Mouse (Mus musculus): Measurements from ENCODE around the gene Tmem201. TPM values are rescaled to one million over a fixed set of nuclear protein-coding genes. Genes with fewer than 3 reads are reported as not detected.
A peak's percentile ranks its signal among the peaks of the same experiment; 100 is the strongest.

Gene Tmem201
- total and polyA plus RNA-seq, 3 experiments, result 85.9 to 107 (median 93.3) TPM

DNA sequence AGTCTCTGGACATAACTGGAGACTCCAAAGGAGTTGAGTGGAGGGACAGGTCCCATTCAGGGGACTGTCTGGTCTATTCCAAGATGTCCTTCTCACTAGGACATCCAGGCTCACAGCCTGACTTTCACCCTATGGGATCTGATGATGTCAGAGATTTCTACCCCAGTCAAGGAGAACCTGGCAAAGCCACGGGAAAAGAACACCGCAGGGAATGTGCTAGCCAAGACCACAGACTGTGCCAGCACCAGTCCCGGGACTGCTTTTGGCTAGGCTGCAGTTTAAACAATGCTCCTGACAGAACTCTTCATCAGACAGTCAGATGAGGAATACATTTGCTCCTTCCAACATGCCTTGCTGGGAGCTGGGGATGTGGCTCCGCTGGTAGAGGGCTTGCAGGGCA is 37.9 kb downstream of the Tmem201 start:
- H3K9ac ChIP-seq (ENCODE audit: low read depth, low read length), result no peak overlapping the region
- H3K79me2 ChIP-seq (replicated peaks; ENCODE audit: control insufficient read depth, insufficient read depth, low read length), result no peaks in the 10 kb centered on the region
- H3K27ac ChIP-seq, result no peak overlapping the region
- H3K27me3 ChIP-seq (ENCODE audit: control insufficient read depth, insufficient read depth, low read length), result no peaks in the 10 kb centered on the region
- 55% methylated on average over 4 of the region's 4 CpGs for WGBS
- TF ChIP-seq POLR2A (IDR thresholded peaks at IDR 0.05; ENCODE audit: insufficient read depth, low read depth, low read length) (no peak), CTCF (IDR thresholded peaks at IDR 0.05) (no peak), EP300 (IDR thresholded peaks at IDR 0.05; ENCODE audit: insufficient read depth, low read depth, low read length) (no peak)
- H3K4me3 ChIP-seq, result no peak overlapping the region
- DNase-seq, result peak in 1 of 2 experiments; percentile 38
- no peaks in the 10 kb centered on the region for H3K36me3 ChIP-seq (ENCODE audit: control insufficient read depth, insufficient read depth, low read length)
- H3K4me1 ChIP-seq (ENCODE audit: control insufficient read depth, insufficient read depth, low read length), result peaks cover 8% of the 10 kb centered on the region
- intact Hi-C loops (cut with DNase I), result no loop called here

GRCm38 (mm10) chr4:149698197-149698821 is 39.5 kb downstream of the Tmem201 start:
- Histone ChIP-seq H3K79me2 (replicated peaks; ENCODE audit: control insufficient read depth, insufficient read depth, low read length) (no peaks in the 10 kb centered on the region), H3K4me3 (peak overlapping the region; percentile 57), H3K9ac (ENCODE audit: low read depth, low read length) (peak overlapping the region; percentile 80), H3K27ac (peak overlapping the region; percentile 67), H3K4me1 (ENCODE audit: control insufficient read depth, insufficient read depth, low read length) (peaks cover 8% of the 10 kb centered on the region), H3K36me3 (ENCODE audit: control insufficient read depth, insufficient read depth, low read length) (no peaks in the 10 kb centered on the region), H3K27me3 (ENCODE audit: control insufficient read depth, insufficient read depth, low read length) (no peaks in the 10 kb centered on the region)
- intact Hi-C loops (cut with DNase I), result loop anchor here (1.0 kb wide), 1 partner anchor 12 kb away; no protein-coding TSS in a partner anchor
- peak; percentile 77 to 85 for DNase-seq
- peak; percentile 70 for TF ChIP-seq POLR2A (IDR thresholded peaks at IDR 0.05; ENCODE audit: insufficient read depth, low read depth, low read length)
- TF ChIP-seq CTCF (IDR thresholded peaks at IDR 0.05), result peak; percentile 80
- TF ChIP-seq EP300 (IDR thresholded peaks at IDR 0.05; ENCODE audit: insufficient read depth, low read depth, low read length), result no peak
- WGBS, result 3% methylated on average over 35 of the region's 35 CpGs

DNA sequence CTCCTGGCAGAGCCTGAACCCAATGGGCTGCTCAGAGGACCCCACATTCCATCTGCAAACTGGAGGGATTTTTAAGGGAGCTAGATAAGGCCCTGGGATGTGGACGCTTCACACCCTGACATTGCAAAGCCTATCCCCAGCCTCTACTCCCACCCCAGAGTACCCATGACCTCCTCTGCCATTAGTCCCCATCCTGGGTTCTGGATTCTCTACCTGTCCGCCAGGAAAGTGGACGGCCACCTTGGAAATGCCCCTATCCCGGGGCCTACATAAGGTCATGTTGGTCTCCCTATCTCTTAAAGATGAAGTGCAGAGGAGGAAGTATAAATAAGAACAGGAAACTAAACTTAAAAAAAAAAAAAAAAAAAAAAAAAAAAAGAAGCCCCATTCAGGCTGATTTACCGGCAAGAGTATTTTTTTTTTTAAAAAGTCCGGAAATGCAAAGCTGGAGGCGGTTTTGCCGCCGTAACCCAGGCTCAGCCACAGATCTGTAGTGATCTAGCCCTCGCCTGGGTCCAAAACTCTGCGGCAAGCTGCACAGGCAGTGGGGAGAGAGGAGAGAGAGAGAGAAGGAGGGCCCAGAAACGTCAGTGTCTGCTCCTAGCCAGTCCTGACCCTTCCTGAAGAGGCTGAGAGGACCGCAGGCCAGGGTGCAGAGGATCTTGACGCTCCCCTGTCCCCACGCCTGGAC is 40.2 kb downstream of the Tmem201 start:
- no peak for DNase-seq
- H3K27ac ChIP-seq, result peak overlapping the region; percentile 67
- no peaks in the 10 kb centered on the region for H3K79me2 ChIP-seq (replicated peaks; ENCODE audit: control insufficient read depth, insufficient read depth, low read length)
- peak overlapping the region; percentile 80 for H3K9ac ChIP-seq (ENCODE audit: low read depth, low read length)
- TF ChIP-seq POLR2A (IDR thresholded peaks at IDR 0.05; ENCODE audit: insufficient read depth, low read depth, low read length), result no peak
- no peak for TF ChIP-seq CTCF (IDR thresholded peaks at IDR 0.05)
- no peak for TF ChIP-seq EP300 (IDR thresholded peaks at IDR 0.05; ENCODE audit: insufficient read depth, low read depth, low read length)
- H3K36me3 ChIP-seq (ENCODE audit: control insufficient read depth, insufficient read depth, low read length), result no peaks in the 10 kb centered on the region
- H3K4me1 ChIP-seq (ENCODE audit: control insufficient read depth, insufficient read depth, low read length), result peaks cover 5% of the 10 kb centered on the region
- peak overlapping the region; percentile 57 for H3K4me3 ChIP-seq
- intact Hi-C loops (cut with DNase I), result loop anchor here (1.0 kb wide), 1 partner anchor 13 kb away; no protein-coding TSS in a partner anchor
- 25% methylated on average over 15 of the region's 15 CpGs for WGBS
- no peaks in the 10 kb centered on the region for H3K27me3 ChIP-seq (ENCODE audit: control insufficient read depth, insufficient read depth, low read length)

DNA sequence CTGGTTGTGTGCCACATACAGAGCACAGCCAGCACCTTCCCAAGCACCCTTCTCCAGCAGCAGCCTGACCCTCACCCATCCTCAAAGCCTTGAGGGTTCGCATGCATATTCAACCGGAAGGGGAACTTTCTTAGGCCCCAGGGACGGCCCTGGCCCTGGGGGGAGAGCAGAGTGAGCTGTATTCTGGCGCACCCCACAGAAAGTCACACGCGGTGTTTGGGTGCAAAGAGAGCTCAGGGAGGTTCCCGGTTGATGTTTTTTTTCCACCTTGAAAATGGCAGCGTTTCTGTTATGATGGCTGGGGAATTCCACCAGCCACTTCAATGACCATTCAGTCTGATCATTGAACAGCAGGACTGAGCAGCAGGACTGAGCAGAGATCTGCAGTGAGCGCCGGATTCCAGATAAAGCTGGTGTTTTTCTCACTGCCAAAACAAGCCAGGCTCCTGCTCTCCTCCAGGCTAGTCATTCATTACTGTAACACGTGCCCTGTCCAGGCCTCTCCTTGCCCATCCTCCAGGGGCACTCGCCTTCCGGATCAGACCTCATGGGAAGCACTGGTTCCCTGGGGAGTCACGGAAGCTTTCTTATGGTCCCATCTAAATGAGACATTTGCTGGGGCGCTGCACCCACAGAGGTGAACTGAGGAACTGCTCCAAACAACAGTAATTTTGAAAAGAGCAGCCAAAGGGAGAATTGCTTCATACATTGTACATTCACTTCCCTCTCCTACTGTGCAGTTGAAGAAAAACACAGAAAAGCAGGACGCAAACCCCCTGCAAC is 41.5 kb downstream of the Tmem201 start:
- no peak overlapping the region for H3K27ac ChIP-seq
- H3K36me3 ChIP-seq (ENCODE audit: control insufficient read depth, insufficient read depth, low read length), result no peaks in the 10 kb centered on the region
- H3K79me2 ChIP-seq (replicated peaks; ENCODE audit: control insufficient read depth, insufficient read depth, low read length), result no peaks in the 10 kb centered on the region
- intact Hi-C loops (cut with DNase I), result no loop called here
- H3K27me3 ChIP-seq (ENCODE audit: control insufficient read depth, insufficient read depth, low read length), result no peaks in the 10 kb centered on the region
- WGBS, result 27% methylated on average over 16 of the region's 16 CpGs
- H3K4me3 ChIP-seq, result no peak overlapping the region
- H3K4me1 ChIP-seq (ENCODE audit: control insufficient read depth, insufficient read depth, low read length), result peaks cover 2% of the 10 kb centered on the region
- H3K9ac ChIP-seq (ENCODE audit: low read depth, low read length), result no peak overlapping the region
- no peak for TF ChIP-seq POLR2A (IDR thresholded peaks at IDR 0.05; ENCODE audit: insufficient read depth, low read depth, low read length)
- peak; percentile 26; the same call in 1 of the 2 replicates for TF ChIP-seq CTCF (IDR thresholded peaks at IDR 0.05)
- TF ChIP-seq EP300 (IDR thresholded peaks at IDR 0.05; ENCODE audit: insufficient read depth, low read depth, low read length), result no peak
- DNase-seq, result peak; percentile 39 to 42

GRCm38 (mm10) chr4:149691368-149691767 is 46.5 kb downstream of the Tmem201 start:
- Histone ChIP-seq H3K4me3 (no peak overlapping the region), H3K27ac (no peak overlapping the region), H3K27me3 (ENCODE audit: control insufficient read depth, insufficient read depth, low read length) (no peaks in the 10 kb centered on the region), H3K9ac (ENCODE audit: low read depth, low read length) (no peak overlapping the region), H3K4me1 (ENCODE audit: control insufficient read depth, insufficient read depth, low read length) (0 out of 2 replicates have a peak, but pooled peaks cover 1% of the 10 kb centered on the region), H3K79me2 (replicated peaks; ENCODE audit: control insufficient read depth, insufficient read depth, low read length) (no peaks in the 10 kb centered on the region), H3K36me3 (ENCODE audit: control insufficient read depth, insufficient read depth, low read length) (no peaks in the 10 kb centered on the region)
- DNase-seq, result no peak
- intact Hi-C loops (cut with DNase I), result no loop called here
- no peak for TF ChIP-seq EP300 (IDR thresholded peaks at IDR 0.05; ENCODE audit: insufficient read depth, low read depth, low read length)
- TF ChIP-seq POLR2A (IDR thresholded peaks at IDR 0.05; ENCODE audit: insufficient read depth, low read depth, low read length), result no peak
- TF ChIP-seq CTCF (IDR thresholded peaks at IDR 0.05), result no peak
- 71% methylated on average over 8 of the region's 8 CpGs for WGBS
